Mouse (Mus musculus) CH12.LX (cell line): ENCODE results near the gene Atad5. TPM values are rescaled to one million over a fixed set of nuclear protein-coding genes. Genes with fewer than 3 reads are reported as not detected.

Experiments used
- DNase-seq: peaks from one replicate; pipeline ENCODE4 v3.0.0-alpha.2; 2013; ENCODE audit errors: extremely low read depth
- H3K27ac ChIP-seq: 2 replicates; pipeline ENCODE4 v1.5.1; 2012; ENCODE audit warnings: low read depth, mild to moderate bottlenecking, control low read depth, moderate library complexity; ENCODE audit not compliant: insufficient read depth
- H3K27me3 ChIP-seq: replicated peaks from 2 replicates; pipeline ENCODE3; 2012; ENCODE audit warnings: inconsistent platforms
- H3K36me3 ChIP-seq, 2 experiments: replicated peaks in 1 of 2; 2 replicates each; pipeline versions ENCODE3 to v1.6.1; 2012; ENCODE audit warnings: inconsistent platforms in 1 of 2, low read length in 1 of 2, mild to moderate bottlenecking in 1 of 2, mixed read lengths in 1 of 2, moderate library complexity in 1 of 2; ENCODE audit not compliant: control insufficient read depth in 1 of 2, insufficient read depth in 1 of 2
- H3K4me1 ChIP-seq, 2 experiments: 2 replicates each; pipeline ENCODE4 v1.6.1; 2012; ENCODE audit warnings: inconsistent platforms in 1 of 2, moderate library complexity in 1 of 2; ENCODE audit not compliant: insufficient read depth in 2 of 2, control insufficient read depth in 1 of 2
- H3K4me2 ChIP-seq: 2 replicates; pipeline ENCODE4 v1.6.1; 2012; ENCODE audit warnings: low read depth, mild to moderate bottlenecking, control low read depth; ENCODE audit not compliant: poor library complexity, insufficient read depth, severe bottlenecking
- H3K4me3 ChIP-seq, 3 experiments: fragments of 150-350 bp in 1 of 3; sonication (generic) in 1 of 3; replicated peaks in 1 of 3; 2 replicates each; pipeline versions ENCODE3 to v1.5.1; 2011 to 2012; ENCODE audit warnings: low read depth in 2 of 3, low read length in 2 of 3, mild to moderate bottlenecking in 2 of 3, moderate library complexity in 2 of 3, control low read depth in 1 of 3, improper control_type of control experiment in 1 of 3, inconsistent platforms in 1 of 3, mixed read lengths in 1 of 3; ENCODE audit not compliant: poor library complexity in 1 of 3
- H3K79me2 ChIP-seq: replicated peaks from 2 replicates; pipeline ENCODE4 v1.6.1; 2012; ENCODE audit warnings: mild to moderate bottlenecking, moderate library complexity; ENCODE audit not compliant: control insufficient read depth, poor library complexity, insufficient read depth, severe bottlenecking; ENCODE audit errors: extremely low read depth
- H3K9ac ChIP-seq: 2 replicates; pipeline ENCODE4 v1.6.1; 2012; ENCODE audit warnings: low read depth, mild to moderate bottlenecking, control low read depth, moderate library complexity; ENCODE audit not compliant: insufficient read depth
- H3K9me3 ChIP-seq: replicated peaks from 2 replicates; pipeline ENCODE3; 2012; ENCODE audit warnings: low read length, inconsistent platforms, mixed read lengths
- BHLHE40 ChIP-seq: IDR thresholded peaks from 2 replicates; pipeline ENCODE4 v1.6.1; 2011; ENCODE audit warnings: mild to moderate bottlenecking, low read depth, low read length, improper control_type of control experiment
- CHD1 ChIP-seq: IDR thresholded peaks from 2 replicates; pipeline ENCODE4 v1.6.1; 2012; ENCODE audit warnings: low read depth, low read length, improper control_type of control experiment, inconsistent platforms
- CHD2 ChIP-seq: IDR thresholded peaks from 2 replicates; pipeline ENCODE4 v1.6.1; 2011; ENCODE audit warnings: low read length, improper control_type of control experiment
- CTCF ChIP-seq, 2 experiments: IDR thresholded peaks in 1 of 2; conservative IDR thresholded peaks in 1 of 2; 2 replicates each; pipeline ENCODE4 v1.5.1; 2011 to 2012; ENCODE audit warnings: low read depth in 2 of 2, low read length in 2 of 2, improper control_type of control experiment in 1 of 2, inconsistent platforms in 1 of 2, mild to moderate bottlenecking in 1 of 2, moderate library complexity in 1 of 2
- E2F4 ChIP-seq: IDR thresholded peaks from 2 replicates; pipeline ENCODE4 v1.6.1; 2011; ENCODE audit warnings: low read depth, low read length, improper control_type of control experiment; ENCODE audit not compliant: insufficient replicate concordance
- ELF1 ChIP-seq: IDR thresholded peaks from 2 replicates; pipeline ENCODE4 v1.6.1; 2014; ENCODE audit warnings: low read depth, mild to moderate bottlenecking, inconsistent platforms, low read length, improper control_type of control experiment
- ETS1 ChIP-seq: conservative IDR thresholded peaks from 2 replicates; pipeline ENCODE4 v1.6.1; 2012; ENCODE audit warnings: low read depth, mild to moderate bottlenecking, inconsistent platforms, low read length, improper control_type of control experiment, moderate library complexity
- GABPA ChIP-seq: IDR thresholded peaks from 2 replicates; pipeline ENCODE4 v1.6.1; 2012; ENCODE audit warnings: low read depth, low read length, improper control_type of control experiment, inconsistent platforms; ENCODE audit not compliant: insufficient replicate concordance
- HCFC1 ChIP-seq: IDR thresholded peaks from 2 replicates; pipeline ENCODE4 v1.6.1; 2012; ENCODE audit warnings: low read depth, mild to moderate bottlenecking, inconsistent platforms, low read length, improper control_type of control experiment
- IRF4 ChIP-seq: IDR thresholded peaks from 2 replicates; pipeline ENCODE4 v1.6.1; 2014; ENCODE audit warnings: low read depth, mild to moderate bottlenecking, inconsistent platforms, low read length, improper control_type of control experiment
- JUN ChIP-seq: IDR thresholded peaks from 2 replicates; pipeline ENCODE4 v1.6.1; 2011; ENCODE audit warnings: low read depth, mild to moderate bottlenecking, low read length, improper control_type of control experiment, moderate library complexity; ENCODE audit not compliant: insufficient read depth
- JUND ChIP-seq: conservative IDR thresholded peaks from 2 replicates; pipeline ENCODE4 v1.6.1; 2011; ENCODE audit warnings: low read depth, low read length, improper control_type of control experiment
- KAT2A ChIP-seq: IDR thresholded peaks from 2 replicates; pipeline ENCODE4 v1.6.1; 2012; ENCODE audit warnings: low read length, improper control_type of control experiment, inconsistent platforms; ENCODE audit not compliant: insufficient replicate concordance
- MAFK ChIP-seq: IDR thresholded peaks from 2 replicates; pipeline ENCODE4 v1.6.1; 2011; ENCODE audit warnings: low read length, improper control_type of control experiment; ENCODE audit not compliant: insufficient replicate concordance
- MAX ChIP-seq: IDR thresholded peaks from 2 replicates; pipeline ENCODE4 v1.6.1; 2011; ENCODE audit warnings: low read length, improper control_type of control experiment
- MAZ ChIP-seq: IDR thresholded peaks from 2 replicates; pipeline ENCODE4 v1.6.1; 2012; ENCODE audit warnings: low read depth, mild to moderate bottlenecking, inconsistent platforms, low read length, improper control_type of control experiment, moderate library complexity
- MEF2A ChIP-seq: IDR thresholded peaks from 2 replicates; pipeline ENCODE4 v1.6.1; 2014; ENCODE audit warnings: low read depth, mild to moderate bottlenecking, inconsistent platforms, low read length, improper control_type of control experiment, borderline replicate concordance
- MYC ChIP-seq: IDR thresholded peaks from 2 replicates; pipeline ENCODE4 v1.6.1; 2011; ENCODE audit warnings: low read depth, mild to moderate bottlenecking, improper control_type of control experiment, low read length
- NELFE ChIP-seq: IDR thresholded peaks from 2 replicates; pipeline ENCODE4 v1.6.1; 2011; ENCODE audit warnings: low read depth, low read length, improper control_type of control experiment
- NRF1 ChIP-seq: IDR thresholded peaks from 2 replicates; pipeline ENCODE4 v1.6.1; 2014; ENCODE audit warnings: low read depth, mild to moderate bottlenecking, inconsistent platforms, low read length, improper control_type of control experiment, moderate library complexity
- PAX5 ChIP-seq: IDR thresholded peaks from 2 replicates; pipeline ENCODE4 v1.6.1; 2012; ENCODE audit warnings: low read length, inconsistent platforms, mixed read lengths
- POLR2A ChIP-seq: IDR thresholded peaks from 2 replicates; pipeline ENCODE4 v1.6.1; 2011; ENCODE audit warnings: low read depth, mild to moderate bottlenecking, improper control_type of control experiment, low read length
- POLR2AphosphoS2 ChIP-seq: IDR thresholded peaks from 2 replicates; pipeline ENCODE4 v1.6.1; 2011; ENCODE audit warnings: low read depth, low read length, improper control_type of control experiment
- RCOR1 ChIP-seq: conservative IDR thresholded peaks from 2 replicates; pipeline ENCODE4 v1.6.1; 2012; ENCODE audit warnings: low read depth, mild to moderate bottlenecking, inconsistent platforms, low read length, improper control_type of control experiment
- SIN3A ChIP-seq: IDR thresholded peaks from 2 replicates; pipeline ENCODE4 v1.6.1; 2012; ENCODE audit warnings: low read length, improper control_type of control experiment, inconsistent platforms
- SMC3 ChIP-seq: IDR thresholded peaks from 2 replicates; pipeline ENCODE4 v1.6.1; 2011; ENCODE audit warnings: low read depth, low read length, improper control_type of control experiment
- TBP ChIP-seq: conservative IDR thresholded peaks from 2 replicates; pipeline ENCODE4 v1.6.1; 2011; ENCODE audit warnings: low read depth, low read length, improper control_type of control experiment
- TCF12 ChIP-seq: IDR thresholded peaks from 2 replicates; pipeline ENCODE4 v1.6.1; 2014; ENCODE audit warnings: low read depth, mild to moderate bottlenecking, inconsistent platforms, low read length, improper control_type of control experiment
- UBTF ChIP-seq: IDR thresholded peaks from 2 replicates; pipeline ENCODE4 v1.6.1; 2012; ENCODE audit warnings: low read depth, mild to moderate bottlenecking, inconsistent platforms, low read length, improper control_type of control experiment, moderate library complexity
- USF1 ChIP-seq: IDR thresholded peaks from 2 replicates; pipeline ENCODE4 v1.6.1; 2014; ENCODE audit warnings: low read depth, mild to moderate bottlenecking, inconsistent platforms, low read length, improper control_type of control experiment
- USF2 ChIP-seq: conservative IDR thresholded peaks from 2 replicates; pipeline ENCODE4 v1.6.1; 2011; ENCODE audit warnings: low read depth, low read length, improper control_type of control experiment
- ZC3H11A ChIP-seq: IDR thresholded peaks from 2 replicates; pipeline ENCODE4 v1.6.1; 2012; ENCODE audit warnings: low read depth, mild to moderate bottlenecking, inconsistent platforms, low read length, improper control_type of control experiment
- ZKSCAN1 ChIP-seq: IDR thresholded peaks from 2 replicates; pipeline ENCODE4 v1.6.1; 2012; ENCODE audit warnings: low read depth, inconsistent platforms, low read length, improper control_type of control experiment, borderline replicate concordance
- ZMIZ1 ChIP-seq: IDR thresholded peaks from 2 replicates; pipeline ENCODE4 v1.6.1; 2012; ENCODE audit warnings: low read depth, mild to moderate bottlenecking, inconsistent platforms, low read length, improper control_type of control experiment
- ZNF384 ChIP-seq: IDR thresholded peaks from 2 replicates; pipeline ENCODE4 v1.6.1; 2012; ENCODE audit warnings: low read depth, low read length, improper control_type of control experiment, inconsistent platforms
- dilution Hi-C: fragments of 300-500 bp; cut with MboI; formaldehyde crosslinking; loops from 2 replicates; pipeline ENCODE4 v1.14.3; 2020; ENCODE audit warnings: low sequenced_read_pairs; ENCODE audit not compliant: extremely low pct_unique_long_range_greater_than_20kb, extremely low pct_ligation_motif_present
- in situ Hi-C: fragments of 300-500 bp; cut with MboI; formaldehyde crosslinking; loops from 3 replicates; pipeline ENCODE4 v1.14.3; 2019; ENCODE audit warnings: low sequenced_read_pairs, low pct_ligation_motif_present, low pct_unique_long_range_greater_than_20kb, mixed read lengths
- polyA plus RNA-seq: library from polyadenylated mRNA; unstranded; fragments of >175 nt; gene quantifications from 2 replicates; pipeline ENCODE4 v1.2.1, GENCODE M21; 2012; ENCODE audit warnings: low read depth; ENCODE audit not compliant: insufficient read length
- total RNA-seq, 2 experiments: library from RNA; depleted of rRNA; stranded (reverse); fragments of 300-350 nt in 1 of 2; fragments of >200 nt in 1 of 2; gene quantifications; 2 replicates each; pipeline ENCODE4 v1.2.3; 2012 to 2014

Gene Atad5
- total and polyA plus RNA-seq, 3 experiments = 24.0 to 46.3 (median 35.2) TPM

DNA sequence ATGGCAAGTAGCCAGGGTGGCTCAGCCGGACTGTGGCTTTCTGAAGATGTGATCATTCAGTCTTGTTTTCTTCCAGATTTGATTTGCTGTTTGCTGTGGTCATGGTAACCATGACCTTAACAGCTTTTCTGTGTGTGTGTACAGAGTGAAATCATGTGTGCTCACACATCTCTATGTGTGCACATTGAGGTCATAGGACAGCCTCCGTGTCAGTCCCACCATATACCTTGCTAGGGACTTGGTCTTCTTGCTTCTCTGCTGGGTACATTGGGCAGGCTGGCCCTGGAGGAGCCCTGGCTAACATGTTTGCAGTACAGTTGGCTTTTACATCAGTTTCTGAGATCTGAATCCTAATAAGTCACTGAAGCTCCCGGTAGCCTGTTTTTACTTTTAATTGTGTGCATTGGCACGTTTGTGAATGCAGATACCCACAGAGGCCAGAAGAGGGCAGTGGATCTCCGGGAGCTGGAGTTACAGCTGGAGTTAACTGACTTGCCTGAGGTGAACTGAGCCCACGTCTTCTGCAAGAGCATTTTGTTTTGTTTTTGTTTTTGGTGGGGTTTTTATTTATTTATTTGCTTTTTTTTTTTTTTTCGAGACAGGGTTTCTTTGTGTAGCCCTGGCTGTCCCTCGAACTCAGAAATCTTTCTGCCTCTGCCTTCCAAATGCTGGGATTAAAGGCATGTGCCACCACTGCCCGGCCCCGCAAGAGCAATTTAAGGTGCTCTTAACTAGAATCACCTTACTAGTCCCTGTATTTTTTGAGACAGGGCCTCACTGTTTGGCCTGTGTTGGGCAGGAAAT, 46.4 kb upstream of the Atad5 start (continued):
- no peak for TF ChIP-seq NELFE
- TF ChIP-seq KAT2A = no peak
- peak; percentile 49 for TF ChIP-seq BHLHE40
- TF ChIP-seq USF2 = no peak
- TF ChIP-seq ZC3H11A = peak; percentile 37
- TF ChIP-seq, all 38 proteins: peak for 15

DNA sequence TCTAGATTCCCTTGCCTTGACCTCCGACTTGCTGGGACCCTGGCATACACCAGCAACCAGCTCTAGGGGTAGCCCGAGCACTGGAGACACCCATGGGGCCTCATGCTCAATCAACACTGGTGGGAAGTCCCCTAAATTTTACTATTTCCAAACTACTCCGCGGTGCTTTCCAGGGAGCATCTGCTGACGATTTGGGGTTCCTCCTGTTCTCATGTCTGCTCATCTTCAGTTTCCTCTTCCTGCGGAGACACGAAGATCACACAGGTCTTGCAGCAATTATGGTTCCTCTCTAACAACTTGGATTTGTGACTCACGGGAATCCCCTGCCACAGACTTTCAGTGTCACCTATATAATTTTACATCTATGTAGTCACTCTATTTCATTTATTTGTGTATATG, 45.8 kb upstream of the Atad5 start:
- Histone ChIP-seq H3K4me2 (peak overlapping the region; percentile 89), H3K4me3 (peak overlapping the region in 1 of 3 experiments; percentile 23), H3K79me2 (no peaks in the 10 kb centered on the region), H3K9me3 (no peaks in the 10 kb centered on the region), H3K4me1 (peaks cover 12 to 39% of the 10 kb centered on the region in 2 experiments), H3K27ac (peak overlapping the region; percentile 81), H3K9ac (peak overlapping the region; percentile 27), H3K36me3 (peaks cover 20 to 43% of the 10 kb centered on the region in 2 experiments), H3K27me3 (no peaks in the 10 kb centered on the region)
- dilution Hi-C loops = no loop called here
- in situ Hi-C loops = loop anchor here (5.0 kb wide), 2 partner anchors 39 to 99 kb away; partner anchors contain the start of genes Crlf3 and Tefm
- peak; percentile 92 for DNase-seq
- no peak; the same call in 1 of the 2 replicates for TF ChIP-seq POLR2A
- TF ChIP-seq ZKSCAN1 = no peak
- no peak for TF ChIP-seq JUN
- peak; percentile 94 for TF ChIP-seq ETS1
- no peak for TF ChIP-seq ZMIZ1
- peak; percentile 58 for TF ChIP-seq MAX
- TF ChIP-seq E2F4 = no peak
- no peak for TF ChIP-seq NELFE
- TF ChIP-seq CHD2 = peak; percentile 70
- no peak for TF ChIP-seq TBP
- 0 out of 2 replicates have a peak, but pooled peaks have one; percentile 8 for TF ChIP-seq HCFC1
- TF ChIP-seq UBTF = no peak
- peak; percentile 66; the same call in 1 of the 2 replicates for TF ChIP-seq POLR2AphosphoS2
- TF ChIP-seq ZC3H11A = no peak
- TF ChIP-seq SMC3 = 0 out of 2 replicates have a peak, but pooled peaks have one; percentile 5
- TF ChIP-seq CTCF (conservative IDR thresholded peaks at IDR 0.05 in 1 of 2, IDR thresholded peaks at IDR 0.05 in 1 of 2; ENCODE audit: low read depth in 2 of 2, low read length in 2 of 2) = peak in 1 of 2 experiments; percentile 42; a peak in 2 of 4 replicates
- TF ChIP-seq TCF12 = peak; percentile 74; the same call in 1 of the 2 replicates
- TF ChIP-seq NRF1 = no peak
- TF ChIP-seq BHLHE40 = peak; percentile 65
- TF ChIP-seq ELF1 = no peak; the same call in 1 of the 2 replicates
- TF ChIP-seq CHD1 = no peak
- peak; percentile 89 for TF ChIP-seq IRF4
- no peak for TF ChIP-seq MAFK
- no peak for TF ChIP-seq ZNF384
- no peak for TF ChIP-seq PAX5
- peak; percentile 91 for TF ChIP-seq MEF2A
- TF ChIP-seq JUND = no peak
- no peak for TF ChIP-seq USF2
- TF ChIP-seq MYC = peak; percentile 71
- 0 out of 2 replicates have a peak, but pooled peaks have one; percentile 33 for TF ChIP-seq MAZ
- no peak for TF ChIP-seq GABPA
- no peak for TF ChIP-seq USF1
- no peak for TF ChIP-seq RCOR1
- TF ChIP-seq SIN3A = peak; percentile 15; the same call in 1 of the 2 replicates
